Mouse (Mus musculus) natural killer cell, adult 2 months (primary cell): Measurements from ENCODE around the gene Nckipsd.
A peak's percentile ranks its signal among the peaks of the same experiment; 100 is the strongest.

Experiments used
- DNase-seq, 2 experiments: peaks; one replicate each; pipeline ENCODE4 v3.0.0; 2022; ENCODE audit warnings: low spot score in 2 of 2

The Nckipsd gene

GRCm38 (mm10) chr9:108848419-108848818, 40.3 kb downstream of the Nckipsd start:
- no peak for DNase-seq

DNA sequence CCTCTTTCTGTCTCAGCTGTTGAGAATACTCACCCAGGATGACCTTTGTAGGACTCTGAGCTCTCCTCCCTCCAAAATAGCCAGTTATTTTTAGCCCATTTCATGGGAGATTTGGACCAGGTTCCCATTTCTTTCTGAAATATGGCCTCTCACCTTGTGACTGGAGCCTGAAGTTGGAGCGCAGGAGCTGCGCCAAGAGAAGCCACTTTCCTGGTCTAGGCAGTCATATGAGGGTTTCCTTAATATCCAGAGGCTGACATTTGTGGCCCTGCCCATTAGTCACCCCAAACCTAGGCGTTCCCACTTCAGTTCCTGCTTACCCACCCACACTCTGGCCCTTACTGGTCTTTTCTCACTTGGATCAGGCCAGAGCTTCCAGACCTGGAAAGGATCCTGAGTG, 44.8 kb downstream of the Nckipsd start, which contains the start of gene Slc26a6:
Slc26a6 (plus strand) TSS at position 308 of the 400 bp plus-strand sequence.
- no peak for DNase-seq

DNA sequence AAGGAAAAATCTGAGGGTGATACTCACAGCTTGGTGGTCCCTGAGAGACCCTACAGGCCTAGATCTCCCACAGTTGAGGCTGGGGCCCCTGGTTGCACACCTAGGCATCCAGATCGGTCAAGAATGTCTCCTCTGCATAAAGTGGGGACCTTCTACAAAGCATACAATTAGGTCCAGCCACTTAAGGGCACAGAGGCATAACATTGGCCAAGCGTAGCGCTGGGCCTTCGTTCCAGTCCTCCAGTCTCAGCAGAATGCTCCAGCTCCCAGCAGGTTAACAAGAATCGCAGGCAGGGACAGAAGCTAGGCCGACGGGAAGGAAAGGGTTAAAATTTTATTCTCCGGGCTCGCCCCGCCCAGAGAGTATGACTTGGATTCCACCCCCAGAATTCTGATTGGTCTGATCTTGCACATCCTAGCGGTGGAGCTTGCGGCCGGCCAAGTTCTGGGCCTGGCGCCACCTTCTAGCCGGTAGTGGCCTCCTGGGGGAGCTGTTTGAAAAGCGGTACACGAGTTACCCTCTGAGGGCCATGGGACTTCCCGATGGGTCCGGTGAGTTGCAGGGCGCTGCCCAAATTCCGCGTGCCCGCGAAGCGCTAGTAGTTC, 45.6 kb downstream of the Nckipsd start:
- DNase-seq: peak; percentile 92 to 93

DNA sequence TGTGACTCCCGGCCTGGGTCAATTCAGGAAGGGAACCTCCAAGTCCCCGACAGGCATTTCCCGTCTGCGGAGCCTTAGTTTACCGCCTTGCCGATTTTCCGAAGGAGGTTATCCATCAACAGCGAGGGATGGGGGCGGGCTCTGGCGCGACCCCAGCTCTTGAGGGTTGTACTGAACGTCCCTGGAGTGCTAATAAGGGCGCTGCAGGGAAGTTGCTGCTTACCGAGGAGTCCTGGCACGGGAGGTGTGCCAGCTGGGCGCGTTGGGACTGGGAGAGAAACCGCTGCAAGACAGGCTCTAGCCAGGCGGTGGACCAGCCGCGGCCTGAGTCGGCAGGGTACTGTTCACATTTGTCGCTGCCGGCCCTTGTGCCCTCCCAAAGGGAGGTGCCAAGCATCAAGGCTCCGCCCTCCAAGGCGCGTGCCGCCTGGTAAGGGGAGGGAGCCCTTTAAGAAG, 46.1 kb downstream of the Nckipsd start:
- peak; percentile 72 to 82 for DNase-seq

GRCm38 (mm10) chr9:108855335-108855734, 47.2 kb downstream of the Nckipsd start:
- DNase-seq: no peak

DNA sequence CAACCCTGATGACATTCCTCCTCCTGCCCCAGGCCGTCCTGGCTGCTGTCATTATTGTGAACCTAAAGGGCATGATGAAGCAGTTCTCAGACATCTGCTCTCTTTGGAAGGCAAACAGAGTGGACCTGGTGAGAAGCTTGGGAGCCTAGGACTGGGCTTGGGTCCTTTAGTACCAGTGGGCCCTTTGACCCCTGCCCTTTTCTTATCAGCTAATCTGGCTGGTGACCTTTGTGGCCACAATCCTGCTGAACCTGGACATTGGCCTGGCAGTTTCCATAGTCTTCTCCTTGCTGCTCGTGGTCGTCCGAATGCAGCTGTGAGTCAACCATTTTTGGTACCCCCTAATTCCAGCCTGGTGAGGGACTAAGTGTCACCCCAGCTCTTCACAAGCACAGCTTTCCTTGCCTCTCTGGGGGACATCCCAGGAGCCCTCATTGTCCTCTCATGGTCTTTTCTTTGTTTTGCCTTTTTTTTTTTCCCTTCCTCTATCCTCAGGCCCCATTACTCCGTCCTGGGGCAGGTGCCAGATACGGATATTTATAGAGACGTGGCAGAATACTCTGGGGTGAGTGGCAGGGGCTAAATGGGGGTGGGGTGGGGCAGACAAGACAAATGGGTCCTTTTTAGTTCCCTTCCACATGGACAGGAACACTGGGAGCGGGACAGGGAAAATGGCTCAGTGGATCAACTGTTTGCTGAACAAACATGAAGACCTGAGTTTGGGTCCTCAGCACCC, 50.8 kb downstream of the Nckipsd start:
- DNase-seq: no peak
